Mouse (Mus musculus) embryo, embryonic 10 days (tissue): Measurements from ENCODE around the gene Olfr1352.
"Not testable (repeated sequence)": the region's sequence is repeated elsewhere in the genome, so short reads cannot be mapped to it uniquely, and the experiment has no call there.

Experiments
- DNase-seq: peaks from one replicate; pipeline ENCODE4 v3.0.0-alpha.2; 2015; ENCODE audit warnings: low spot score

Olfr1352 gene

DNA sequence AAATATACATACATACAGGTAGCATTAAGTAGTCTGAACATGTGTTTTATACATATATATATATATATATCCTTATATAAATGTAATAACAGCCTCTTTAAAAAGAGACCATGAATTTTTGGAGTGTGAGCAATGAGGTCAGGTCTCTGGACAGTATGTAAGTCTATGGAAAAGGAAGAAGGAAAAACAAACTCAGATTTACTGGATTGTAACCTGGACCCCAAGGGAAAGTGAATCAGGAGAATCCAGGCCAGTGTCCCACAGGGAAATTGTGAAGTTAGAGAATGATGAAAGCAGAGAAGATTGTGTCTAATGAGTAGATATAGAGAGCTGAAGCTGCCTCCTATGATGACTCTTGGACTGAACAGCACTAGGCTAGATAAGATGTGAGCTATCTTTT is at the start of gene Olfr1352:
TSS of gene Olfr1352 (plus strand) at position 301 of the 400 bp plus-strand sequence.
- no peak for DNase-seq

DNA sequence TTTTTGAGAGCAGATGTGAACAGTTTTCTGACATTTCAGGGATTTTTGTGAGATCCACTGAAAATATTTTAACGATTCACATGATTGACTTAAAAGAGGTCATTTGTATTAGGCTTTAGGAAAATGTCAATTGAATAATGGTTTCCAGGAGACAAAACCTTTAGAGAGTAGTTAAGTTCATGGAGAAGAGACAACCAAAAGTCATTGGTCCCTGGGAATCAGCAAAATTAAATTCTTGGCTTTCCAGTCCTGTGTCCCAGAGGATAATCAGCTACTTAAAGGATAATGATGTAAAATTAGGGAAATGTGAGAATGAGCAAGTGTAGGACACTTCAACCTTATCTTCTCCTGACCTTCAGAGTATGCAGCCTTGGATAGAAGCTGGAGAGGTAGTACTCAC is 30.5 kb upstream of the Olfr1352 start, which contains the start of gene Olfr8:
TSS of gene Olfr8 (plus strand) at position 301 of the 400 bp plus-strand sequence.
- not testable (repeated sequence) for DNase-seq

DNA sequence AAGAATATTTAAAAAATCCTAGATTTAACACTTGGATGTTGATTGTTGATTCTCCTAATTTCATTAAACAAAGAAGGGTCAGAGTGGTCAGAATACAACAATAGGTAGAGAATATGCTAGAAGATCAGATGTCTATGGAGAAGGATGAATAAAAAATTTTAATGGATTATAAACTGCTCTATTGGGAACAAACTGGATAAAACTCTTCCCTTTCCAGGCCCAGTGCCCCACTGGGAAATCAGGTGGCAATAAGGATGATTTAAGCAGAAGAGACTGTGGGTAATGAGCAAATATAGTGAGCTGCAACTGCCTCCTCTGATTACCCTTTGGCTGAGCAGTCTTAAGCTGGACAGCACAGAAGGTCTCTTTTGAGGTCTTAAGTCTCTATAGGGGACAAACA is 17.8 kb upstream of the Olfr1352 start, which contains the start of gene Olfr1353:
TSS of gene Olfr1353 (plus strand) at position 301 of the 400 bp plus-strand sequence.
- not testable (repeated sequence) for DNase-seq

- DNase-seq: no peak
Measured at GRCm38 (mm10) chr10:79012172-79012571, 31.3 kb downstream of the Olfr1352 start, which contains the start of gene Olfr1351. Olfr1351 (plus strand) TSS chr10:79012472.

DNA sequence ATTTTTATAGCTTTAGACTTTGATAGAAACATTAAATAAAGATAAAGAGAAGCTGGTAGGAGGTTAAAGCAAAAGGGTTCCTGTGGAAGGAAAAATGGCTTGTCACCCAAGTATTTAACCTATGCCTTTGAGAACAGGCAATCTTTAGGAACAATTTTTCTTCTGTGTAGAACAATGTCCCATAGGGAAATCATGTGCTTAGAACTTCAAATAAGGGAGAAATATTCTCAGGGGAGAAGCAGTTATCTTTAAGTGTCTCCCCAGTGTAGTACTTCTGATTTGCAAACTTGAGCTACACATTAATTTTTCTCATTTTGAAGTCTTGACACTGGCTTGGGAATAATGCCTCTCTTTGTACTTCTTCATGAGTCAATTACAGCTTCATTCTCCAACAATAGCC is 47.6 kb downstream of the Olfr1352 start, which contains the start of gene Olfr57:
TSS of gene Olfr57 (plus strand) at position 301 of the 400 bp plus-strand sequence.
- no peak for DNase-seq
